Mouse (Mus musculus) liver, postnatal 0 days (tissue): ENCODE data around the gene Tmem131. TPM values are rescaled to one million over a fixed set of nuclear protein-coding genes. Genes with fewer than 3 reads are reported as not detected.

Experiments
- ATAC-seq: fragments of 200-750 bp; cut with Nextera tagmentation; 2 replicates; pipeline ENCODE4 v1.8.0; 2017; ENCODE audit warnings: mild to moderate bottlenecking, moderate library complexity
- DNase-seq: peaks from one replicate; pipeline ENCODE4 v3.0.0-alpha.2; 2016
- H3K27ac ChIP-seq: fragments of 300-500 bp; sonication (generic); 2 replicates; pipeline ENCODE4 v1.5.1; 2014; ENCODE audit warnings: antibody characterized with exemption, moderate library complexity, mild to moderate bottlenecking, low read depth
- H3K27me3 ChIP-seq: fragments of 300-500 bp; sonication (generic); 2 replicates; pipeline ENCODE4 v1.6.1; 2014; ENCODE audit warnings: low read length, control low read depth, mixed read lengths; ENCODE audit not compliant: insufficient read depth
- H3K36me3 ChIP-seq: fragments of 300-500 bp; sonication (generic); replicated peaks from 2 replicates; pipeline ENCODE4 v1.6.1; 2014; ENCODE audit warnings: mild to moderate bottlenecking, control low read depth, low read length, moderate library complexity, mixed read lengths; ENCODE audit not compliant: insufficient read depth
- H3K4me1 ChIP-seq: fragments of 300-500 bp; sonication (generic); 2 replicates; pipeline ENCODE4 v1.6.1; 2014; ENCODE audit warnings: antibody characterized with exemption, mild to moderate bottlenecking, control low read depth; ENCODE audit not compliant: insufficient read depth
- H3K4me2 ChIP-seq: fragments of 300-500 bp; sonication (generic); 2 replicates; pipeline ENCODE4 v1.6.1; 2014; ENCODE audit warnings: low read depth, mild to moderate bottlenecking, low read length, moderate library complexity, mixed read lengths
- H3K4me3 ChIP-seq: fragments of 300-500 bp; sonication (generic); 2 replicates; pipeline ENCODE4 v1.5.1; 2014; ENCODE audit warnings: low read depth, low read length
- H3K9ac ChIP-seq: fragments of 300-500 bp; sonication (generic); replicated peaks from 2 replicates; pipeline ENCODE4 v1.6.1; 2014; ENCODE audit warnings: mild to moderate bottlenecking, moderate library complexity
- H3K9me3 ChIP-seq: fragments of 300-500 bp; sonication (generic); 2 replicates; pipeline ENCODE4 v1.6.1; 2016; ENCODE audit warnings: mild to moderate bottlenecking, control low read depth, low read length, mixed read lengths
- CTCF ChIP-seq: sonication (generic); IDR thresholded peaks from 2 replicates; pipeline ENCODE4 v1.5.1; 2016; ENCODE audit warnings: antibody characterized with exemption, low read depth
- EP300 ChIP-seq: IDR thresholded peaks from 2 replicates; pipeline ENCODE4 v1.6.1; 2016; ENCODE audit warnings: antibody characterized with exemption, low read depth, mild to moderate bottlenecking
- WGBS: fragments of 180-500 bp; shearing (Covaris S2); extraction: QIAGEN DNeasy Blood & Tissue Kit; methylation state at CpG from one replicate; pipeline ENCODE4 v1.1.7; 2014; ENCODE audit not compliant: insufficient replicate concordance; 5-methylcytosine and 5-hydroxymethylcytosine counted together
- polyA plus RNA-seq: library from polyadenylated mRNA; unstranded; fragments of >200 nt; fragmentation: Nextera tagmentation; extraction: Ambion mirVana; gene quantifications from 2 replicates; pipeline ENCODE4 v1.2.1, GENCODE M21; 2015

Tmem131 gene
- polyA plus RNA-seq, 1 experiment from 2014 or later, result 6.1 TPM

DNA sequence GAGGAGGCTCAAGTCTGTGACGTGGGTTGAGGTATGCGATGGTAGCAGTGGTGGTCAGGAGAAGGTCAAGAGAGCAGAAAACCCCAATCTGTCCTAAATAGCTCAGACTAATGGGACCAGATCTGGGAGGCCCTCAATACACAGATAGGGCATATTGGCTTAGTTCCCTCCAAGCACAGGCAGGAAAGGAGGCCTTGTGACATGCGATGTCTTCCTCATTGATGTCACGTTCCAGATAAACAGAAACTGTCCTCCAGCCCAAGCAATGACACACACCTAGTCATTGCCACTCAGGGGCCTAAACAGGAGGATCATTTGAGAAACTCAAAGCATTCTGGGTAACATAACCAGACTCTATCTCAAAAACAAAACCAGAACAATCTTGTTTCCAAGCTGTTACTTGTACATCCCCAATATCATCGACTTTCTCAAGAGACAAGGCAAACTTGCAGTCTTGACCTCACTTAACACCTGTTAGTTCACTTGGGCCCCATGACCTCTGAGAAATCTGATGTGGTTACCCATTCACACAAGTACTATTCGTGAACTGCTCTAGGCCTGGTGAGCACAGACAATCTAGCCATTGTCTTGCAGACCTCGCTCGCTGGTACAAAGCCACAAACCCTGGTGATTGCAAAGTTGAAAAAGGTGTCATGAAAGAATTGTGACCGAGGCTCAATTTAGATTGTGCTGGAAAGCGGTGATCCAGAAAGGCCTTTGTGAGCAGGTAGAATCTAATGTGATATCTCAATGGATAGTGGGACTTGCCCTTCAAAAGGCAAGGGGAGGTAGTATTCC is 19.1 kb upstream of the Tmem131 start:
- Histone ChIP-seq H3K36me3 (no peaks in the 10 kb centered on the region), H3K4me2 (no peak overlapping the region), H3K4me1 (peaks cover 2% of the 10 kb centered on the region; the same call in 1 of the 2 replicates), H3K27ac (no peak overlapping the region), H3K9ac (no peak overlapping the region), H3K4me3 (no peak overlapping the region), H3K27me3 (no peaks in the 10 kb centered on the region), H3K9me3 (no peaks in the 10 kb centered on the region)
- no peak for ATAC-seq
- 77% methylated on average over 10 of the region's 10 CpGs for WGBS
- TF ChIP-seq CTCF, result no peak
- no peak for TF ChIP-seq EP300
- DNase-seq, result no peak

DNA sequence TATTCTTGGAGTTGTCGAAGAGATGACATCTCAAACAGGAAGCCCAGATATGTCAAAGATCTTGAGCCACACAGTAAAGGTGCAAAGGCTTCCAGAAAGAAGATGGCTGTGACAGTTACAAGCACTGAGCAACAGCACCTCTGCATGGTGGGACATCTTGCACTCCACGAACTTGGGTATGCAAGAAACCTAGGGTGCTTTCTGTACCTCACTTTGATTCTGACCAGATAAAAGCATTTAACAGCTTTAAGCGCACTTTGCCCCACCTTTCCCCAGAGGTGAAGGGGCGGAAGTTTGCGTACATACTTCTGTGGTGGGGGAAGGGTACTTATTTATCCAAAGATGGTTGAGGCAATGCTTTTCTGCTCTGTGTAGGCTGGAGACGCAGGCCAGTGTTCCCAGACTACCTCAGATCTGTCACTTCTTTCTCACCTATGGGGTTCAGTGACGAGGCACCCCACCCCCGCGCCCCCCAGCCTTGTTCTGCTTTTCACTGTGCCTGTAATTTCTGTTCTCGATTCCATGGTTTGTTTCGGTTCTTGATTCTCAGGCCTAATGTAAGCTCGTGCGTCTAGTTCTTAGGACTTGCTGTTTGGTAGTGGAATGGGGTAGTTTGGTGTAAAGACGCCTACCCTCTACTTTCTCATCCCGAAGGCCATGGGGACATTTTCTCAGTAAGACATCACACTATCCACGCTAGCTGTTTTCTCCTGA is 17.2 kb upstream of the Tmem131 start:
- DNase-seq (no peak), ATAC-seq (peak; percentile 29; the same call in 1 of the 2 replicates)
- Histone ChIP-seq H3K9ac (no peak overlapping the region), H3K4me1 (peaks cover 2% of the 10 kb centered on the region; the same call in 1 of the 2 replicates), H3K9me3 (no peaks in the 10 kb centered on the region), H3K27ac (no peak overlapping the region), H3K27me3 (no peaks in the 10 kb centered on the region), H3K4me3 (no peak overlapping the region), H3K36me3 (no peaks in the 10 kb centered on the region), H3K4me2 (no peak overlapping the region)
- no peak for TF ChIP-seq EP300
- TF ChIP-seq CTCF, result no peak
- 66% methylated on average over 16 of the region's 16 CpGs for WGBS

DNA sequence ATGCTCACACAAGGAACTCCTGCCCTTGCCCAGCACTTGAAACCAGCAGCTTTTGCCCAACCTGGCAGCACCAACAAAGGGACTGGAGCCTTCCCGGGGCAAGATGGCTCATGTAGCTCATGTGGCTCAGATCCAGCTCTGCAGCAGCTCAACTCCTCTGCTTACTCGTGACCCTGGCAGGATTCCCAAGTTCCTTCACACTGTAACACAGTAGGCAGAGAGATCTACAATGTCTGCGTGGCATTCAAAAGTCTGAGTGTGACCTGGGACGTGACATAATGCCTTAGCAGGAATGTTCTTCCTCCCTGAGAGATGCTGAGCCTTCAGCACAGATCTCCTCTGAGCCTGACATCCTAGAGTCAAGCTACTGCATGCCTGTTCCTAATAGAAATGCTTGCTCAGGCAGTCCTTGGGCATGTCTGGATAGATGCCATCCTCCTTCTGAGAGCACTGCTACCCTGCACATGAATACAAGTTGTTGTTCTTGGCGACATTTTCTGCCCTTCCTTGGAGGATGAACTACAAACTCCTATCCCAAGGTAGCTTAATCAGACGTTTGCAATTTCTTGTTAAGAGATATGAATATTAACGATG is 6.2 kb upstream of the Tmem131 start:
- Histone ChIP-seq H3K4me1 (no peaks in the 10 kb centered on the region; the same call in 1 of the 2 replicates), H3K36me3 (no peaks in the 10 kb centered on the region), H3K27ac (no peak overlapping the region), H3K4me3 (no peak overlapping the region), H3K4me2 (no peak overlapping the region), H3K27me3 (no peaks in the 10 kb centered on the region), H3K9ac (no peak overlapping the region), H3K9me3 (no peaks in the 10 kb centered on the region)
- no peak for ATAC-seq
- WGBS, result 66% methylated on average over 7 of the region's 7 CpGs
- DNase-seq, result no peak
- TF ChIP-seq EP300 (no peak), CTCF (no peak)

DNA sequence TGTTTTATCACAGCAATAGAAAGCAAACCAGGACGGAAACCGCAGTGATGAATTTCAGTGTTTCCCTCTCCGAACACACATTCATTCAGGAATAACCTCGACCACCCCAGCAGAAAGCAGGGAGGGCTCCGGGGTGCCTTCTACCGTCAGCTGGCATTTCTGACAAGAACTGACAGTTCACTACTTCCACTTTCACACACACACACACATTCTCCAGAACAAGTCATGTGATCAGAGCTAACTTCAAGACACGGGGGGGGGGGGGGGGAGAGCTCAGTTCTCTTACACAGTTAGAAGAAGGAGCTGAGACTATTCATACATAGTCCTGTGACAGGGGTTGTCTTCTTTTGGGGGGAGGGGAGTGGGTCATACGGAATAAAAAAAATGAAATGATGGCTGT is 4.0 kb upstream of the Tmem131 start:
- no peak for DNase-seq
- TF ChIP-seq EP300 (no peak), CTCF (no peak)
- ATAC-seq, result no peak
- Histone ChIP-seq H3K4me3 (no peak overlapping the region), H3K27me3 (no peaks in the 10 kb centered on the region), H3K4me1 (peaks cover 10% of the 10 kb centered on the region), H3K27ac (no peak overlapping the region), H3K9me3 (no peaks in the 10 kb centered on the region), H3K9ac (no peak overlapping the region), H3K36me3 (no peaks in the 10 kb centered on the region), H3K4me2 (0 out of 2 replicates have a peak overlapping the region, but pooled peaks have one; percentile 13)
- WGBS, result 47% methylated on average over 8 of the region's 8 CpGs

DNA sequence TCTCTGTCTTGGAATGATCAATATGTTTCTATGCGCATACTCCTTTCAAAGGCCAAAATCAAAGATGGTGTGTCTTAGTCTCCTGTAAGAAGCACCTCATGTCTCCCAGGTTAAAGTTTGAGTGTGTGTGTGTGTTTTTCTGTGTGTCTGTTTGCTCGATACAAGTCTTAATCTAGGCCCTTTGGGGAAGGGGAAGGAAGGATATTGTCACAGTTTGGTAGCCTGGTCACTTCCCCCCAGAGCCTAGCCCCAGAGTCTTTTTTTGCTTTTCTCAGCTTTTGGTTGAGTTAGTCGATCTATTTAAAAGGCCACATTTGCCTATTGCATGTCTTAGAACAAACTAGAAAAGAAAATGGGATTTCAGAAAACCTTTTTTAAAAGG is 3.1 kb downstream of the Tmem131 start:
- ATAC-seq, result no peak
- peaks cover 30% of the 10 kb centered on the region for H3K4me1 ChIP-seq
- H3K36me3 ChIP-seq, result no peaks in the 10 kb centered on the region
- H3K27me3 ChIP-seq, result no peaks in the 10 kb centered on the region
- WGBS, result 39% methylated on average over 3 of the region's 3 CpGs
- H3K4me3 ChIP-seq, result peak overlapping the region; percentile 100
- H3K9me3 ChIP-seq, result no peaks in the 10 kb centered on the region
- peak overlapping the region; percentile 96 for H3K27ac ChIP-seq
- H3K9ac ChIP-seq, result peak overlapping the region; percentile 100
- no peak for DNase-seq
- TF ChIP-seq CTCF (no peak), EP300 (no peak)
- H3K4me2 ChIP-seq, result peak overlapping the region; percentile 77
